Mouse (Mus musculus) erythroblast, embryonic 14.5 days (primary cell): ENCODE results near the gene Klrc1.
"Not testable (repeated sequence)": the region's sequence is repeated elsewhere in the genome, so short reads cannot be mapped to it uniquely, and the experiment has no call there.

Experiments used
- GATA1 ChIP-seq: IDR thresholded peaks from 2 replicates; pipeline ENCODE4 v1.6.1; 2012; ENCODE audit warnings: low read length, inconsistent platforms, mixed read lengths
- TAL1 ChIP-seq: IDR thresholded peaks from 3 replicates; pipeline ENCODE4 v1.6.1; 2012; ENCODE audit warnings: low read length, inconsistent platforms, mixed read lengths

- not testable (repeated sequence) for TF ChIP-seq TAL1, GATA1
Observed at GRCm38 (mm10) chr6:129661301-129661700, 17.5 kb downstream of the Klrc1 start.
